Mouse (Mus musculus): ENCODE data around the gene Cltb. TPM values are rescaled to one million over a fixed set of nuclear protein-coding genes. Genes with fewer than 3 reads are reported as not detected.

The Cltb gene
- polyA plus RNA-seq, 1 experiment from 2014 or later, result 30.2 TPM

DNA sequence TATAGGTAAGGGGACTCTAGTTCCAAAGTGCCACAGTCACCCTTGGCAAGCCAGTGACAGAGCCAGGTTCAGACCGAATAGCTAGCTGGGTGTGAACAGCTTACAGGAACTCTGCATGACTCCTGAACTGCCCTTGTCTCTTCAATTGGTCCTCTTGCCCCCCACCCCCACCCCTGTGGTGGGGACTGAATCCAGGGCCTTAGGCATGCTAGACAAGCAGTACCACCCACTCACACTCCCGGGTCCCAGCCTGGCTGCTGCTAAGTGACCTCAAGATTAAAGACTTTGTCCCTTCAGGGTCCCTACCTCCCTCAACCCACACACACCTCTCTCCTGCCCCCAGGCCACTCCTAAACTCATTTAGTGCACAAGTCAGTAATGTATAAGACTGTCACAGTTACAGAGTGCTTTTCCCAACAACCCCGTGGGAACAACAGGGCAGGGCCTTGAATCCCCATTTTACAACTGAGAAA, 8.5 kb downstream of the Cltb start:
- no peak for TF ChIP-seq EP300 (IDR thresholded peaks at IDR 0.05; ENCODE audit: low read depth)
- TF ChIP-seq CTCF (IDR thresholded peaks at IDR 0.05; ENCODE audit: low read depth), result no peak
- Histone ChIP-seq H3K27me3 (ENCODE audit: insufficient read depth, low read length) (no peaks in the 10 kb centered on the region), H3K9me3 (ENCODE audit: low read length) (no peaks in the 10 kb centered on the region), H3K27ac (ENCODE audit: low read depth) (no peak overlapping the region), H3K9ac (replicated peaks) (no peak overlapping the region), H3K4me3 (ENCODE audit: low read depth, low read length) (no peak overlapping the region), H3K36me3 (replicated peaks; ENCODE audit: insufficient read depth, low read length) (peaks cover 14% of the 10 kb centered on the region; the same call in 1 of the 2 replicates), H3K4me2 (ENCODE audit: low read depth, low read length) (no peak overlapping the region), H3K4me1 (ENCODE audit: insufficient read depth) (no peaks in the 10 kb centered on the region)
- ATAC-seq, result no peak
- 68% methylated on average over 3 of the region's 3 CpGs for WGBS (ENCODE audit: insufficient replicate concordance)
- DNase-seq, result no peak

DNA sequence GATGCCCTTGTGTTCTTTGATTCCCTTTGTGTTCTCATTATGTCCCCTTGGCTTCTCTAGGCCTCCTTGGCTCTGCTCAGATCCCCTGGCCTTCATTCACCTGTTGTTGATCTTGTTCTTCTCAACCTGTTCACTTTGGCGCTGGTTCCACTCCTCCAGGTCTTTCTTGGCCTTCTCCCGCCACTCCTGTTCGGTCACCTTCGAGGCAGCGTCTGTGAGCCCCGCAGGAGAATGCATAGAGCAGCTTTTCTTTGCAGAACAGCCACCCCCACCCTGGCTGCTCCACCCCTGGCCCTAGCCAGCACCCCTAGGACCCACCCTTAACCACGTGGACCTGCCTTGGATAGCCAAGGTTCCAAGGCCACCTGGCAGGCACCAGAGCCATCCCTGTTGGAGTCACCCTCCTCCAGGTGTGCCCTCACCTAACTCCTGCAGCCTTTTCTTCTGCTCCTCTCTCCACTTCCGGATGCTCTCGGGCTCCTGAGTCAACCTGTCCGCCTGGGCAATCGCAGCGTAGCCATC, 12.5 kb downstream of the Cltb start:
- Histone ChIP-seq H3K27me3 (ENCODE audit: insufficient read depth, low read length) (no peaks in the 10 kb centered on the region), H3K9ac (replicated peaks) (no peak overlapping the region), H3K4me3 (ENCODE audit: low read depth, low read length) (no peak overlapping the region), H3K4me1 (ENCODE audit: insufficient read depth) (no peaks in the 10 kb centered on the region), H3K27ac (ENCODE audit: low read depth) (no peak overlapping the region), H3K9me3 (ENCODE audit: low read length) (no peaks in the 10 kb centered on the region), H3K36me3 (replicated peaks; ENCODE audit: insufficient read depth, low read length) (0 out of 2 replicates have a peak, but pooled peaks cover 9% of the 10 kb centered on the region), H3K4me2 (ENCODE audit: low read depth, low read length) (no peak overlapping the region)
- no peak for DNase-seq
- WGBS (ENCODE audit: insufficient replicate concordance), result 85% methylated on average over 12 of the region's 12 CpGs
- TF ChIP-seq CTCF (IDR thresholded peaks at IDR 0.05; ENCODE audit: low read depth), result no peak
- TF ChIP-seq EP300 (IDR thresholded peaks at IDR 0.05; ENCODE audit: low read depth), result no peak
- ATAC-seq, result no peak

DNA sequence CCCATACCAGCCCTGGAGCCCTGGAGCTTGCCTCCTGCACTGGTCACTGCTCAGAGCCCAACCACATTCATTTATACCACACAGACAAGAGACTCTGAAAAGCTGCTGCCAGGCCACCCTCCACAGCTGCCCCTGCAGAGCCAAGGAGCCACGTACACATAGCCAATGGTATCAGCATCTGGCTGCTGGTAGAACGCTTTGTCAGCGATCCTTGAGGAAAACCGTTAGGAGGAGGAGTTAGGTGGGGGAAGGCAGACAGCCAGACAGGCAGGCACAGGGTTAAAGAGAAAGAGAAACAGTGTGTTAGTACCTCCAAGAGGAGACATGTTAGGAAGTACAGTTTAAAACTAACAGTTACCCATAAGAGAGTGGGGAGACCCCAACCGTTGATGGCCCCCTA, 14.3 kb downstream of the Cltb start:
- H3K36me3 ChIP-seq (replicated peaks; ENCODE audit: insufficient read depth, low read length), result peaks cover 9% of the 10 kb centered on the region; the same call in 1 of the 2 replicates
- H3K4me2 ChIP-seq (ENCODE audit: low read depth, low read length), result no peak overlapping the region
- 71% methylated on average over 5 of the region's 5 CpGs for WGBS (ENCODE audit: insufficient replicate concordance)

DNA sequence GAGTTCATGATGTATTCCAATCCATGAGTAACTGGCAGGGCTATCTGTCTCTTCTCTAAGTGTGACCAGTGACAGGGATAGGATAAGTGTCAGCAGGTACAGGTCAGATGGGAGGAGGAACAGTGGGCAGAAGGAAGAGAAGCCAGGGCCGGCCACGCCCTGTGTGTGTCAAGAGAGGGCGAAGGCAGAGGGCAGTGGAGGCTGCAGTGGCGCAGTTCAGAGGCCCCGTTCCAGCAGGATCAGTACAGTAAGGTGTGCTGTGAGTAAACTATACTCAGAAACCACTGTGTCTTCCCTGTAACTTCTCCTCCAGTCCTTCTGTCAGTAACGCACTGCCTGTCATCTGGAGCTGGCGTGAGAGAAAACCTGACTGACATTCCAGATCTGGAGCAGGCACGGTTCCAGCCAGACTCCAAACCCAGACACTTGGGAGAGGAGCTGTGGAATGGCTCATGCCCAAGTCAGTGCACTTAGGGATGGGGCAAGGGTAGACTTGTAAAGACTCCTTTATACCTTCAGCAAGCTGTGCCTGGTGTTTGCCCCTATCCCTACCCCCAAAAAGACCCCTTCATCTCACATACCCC, 14.9 kb downstream of the Cltb start:
- peaks cover 9% of the 10 kb centered on the region; the same call in 1 of the 2 replicates for H3K36me3 ChIP-seq (replicated peaks; ENCODE audit: insufficient read depth, low read length)
- H3K9me3 ChIP-seq (ENCODE audit: low read length), result no peaks in the 10 kb centered on the region
- no peak overlapping the region for H3K4me3 ChIP-seq (ENCODE audit: low read depth, low read length)
- 80% methylated on average over 8 of the region's 8 CpGs for WGBS (ENCODE audit: insufficient replicate concordance)
- ATAC-seq, result no peak
- TF ChIP-seq CTCF (IDR thresholded peaks at IDR 0.05; ENCODE audit: low read depth) (no peak), EP300 (IDR thresholded peaks at IDR 0.05; ENCODE audit: low read depth) (no peak)
- no peaks in the 10 kb centered on the region for H3K27me3 ChIP-seq (ENCODE audit: insufficient read depth, low read length)
- peaks cover 4% of the 10 kb centered on the region for H3K4me1 ChIP-seq (ENCODE audit: insufficient read depth)
- no peak overlapping the region for H3K4me2 ChIP-seq (ENCODE audit: low read depth, low read length)
- no peak overlapping the region for H3K27ac ChIP-seq (ENCODE audit: low read depth)
- DNase-seq, result no peak
- no peak overlapping the region for H3K9ac ChIP-seq (replicated peaks)

More for the DNA sequence above, 14.3 kb downstream of the Cltb start:
- no peak overlapping the region for H3K9ac ChIP-seq (replicated peaks)
- TF ChIP-seq EP300 (IDR thresholded peaks at IDR 0.05; ENCODE audit: low read depth), result no peak
- no peak for TF ChIP-seq CTCF (IDR thresholded peaks at IDR 0.05; ENCODE audit: low read depth)
- no peak overlapping the region for H3K4me3 ChIP-seq (ENCODE audit: low read depth, low read length)
- no peaks in the 10 kb centered on the region for H3K4me1 ChIP-seq (ENCODE audit: insufficient read depth)
- ATAC-seq (no peak), DNase-seq (no peak)
- H3K9me3 ChIP-seq (ENCODE audit: low read length), result no peaks in the 10 kb centered on the region
- H3K27ac ChIP-seq (ENCODE audit: low read depth), result no peak overlapping the region
- H3K27me3 ChIP-seq (ENCODE audit: insufficient read depth, low read length), result no peaks in the 10 kb centered on the region

DNA sequence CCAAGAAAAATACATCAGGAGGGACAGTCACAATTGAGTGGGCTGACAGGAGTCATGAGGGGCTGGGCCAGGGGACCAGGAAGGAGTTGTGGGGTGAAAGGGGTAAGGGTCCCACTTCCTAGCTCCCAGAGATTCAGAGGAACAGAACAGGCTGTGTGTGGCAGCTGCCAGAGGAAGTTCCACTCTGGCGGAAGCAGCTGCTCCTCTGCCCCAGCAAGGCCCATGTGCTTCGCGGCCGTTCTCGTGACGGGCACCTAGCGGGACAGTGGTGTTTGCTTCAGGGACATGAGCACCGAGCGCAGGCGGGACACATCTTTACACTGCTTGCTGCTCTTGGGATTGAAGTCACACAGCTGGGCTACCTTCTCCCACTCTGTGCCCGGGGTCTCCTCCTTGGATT, 17.5 kb downstream of the Cltb start:
- TF ChIP-seq CTCF (IDR thresholded peaks at IDR 0.05; ENCODE audit: low read depth) (no peak), EP300 (IDR thresholded peaks at IDR 0.05; ENCODE audit: low read depth) (no peak)
- Histone ChIP-seq H3K9ac (replicated peaks) (no peak overlapping the region), H3K4me1 (ENCODE audit: insufficient read depth) (peaks cover 7% of the 10 kb centered on the region), H3K36me3 (replicated peaks; ENCODE audit: insufficient read depth, low read length) (peaks cover 8% of the 10 kb centered on the region; the same call in 1 of the 2 replicates), H3K27ac (ENCODE audit: low read depth) (no peak overlapping the region), H3K4me3 (ENCODE audit: low read depth, low read length) (no peak overlapping the region), H3K9me3 (ENCODE audit: low read length) (no peaks in the 10 kb centered on the region), H3K27me3 (ENCODE audit: insufficient read depth, low read length) (no peaks in the 10 kb centered on the region), H3K4me2 (ENCODE audit: low read depth, low read length) (no peak overlapping the region)
- no peak for DNase-seq
- ATAC-seq, result no peak
- 76% methylated on average over 11 of the region's 11 CpGs for WGBS (ENCODE audit: insufficient replicate concordance)

DNA sequence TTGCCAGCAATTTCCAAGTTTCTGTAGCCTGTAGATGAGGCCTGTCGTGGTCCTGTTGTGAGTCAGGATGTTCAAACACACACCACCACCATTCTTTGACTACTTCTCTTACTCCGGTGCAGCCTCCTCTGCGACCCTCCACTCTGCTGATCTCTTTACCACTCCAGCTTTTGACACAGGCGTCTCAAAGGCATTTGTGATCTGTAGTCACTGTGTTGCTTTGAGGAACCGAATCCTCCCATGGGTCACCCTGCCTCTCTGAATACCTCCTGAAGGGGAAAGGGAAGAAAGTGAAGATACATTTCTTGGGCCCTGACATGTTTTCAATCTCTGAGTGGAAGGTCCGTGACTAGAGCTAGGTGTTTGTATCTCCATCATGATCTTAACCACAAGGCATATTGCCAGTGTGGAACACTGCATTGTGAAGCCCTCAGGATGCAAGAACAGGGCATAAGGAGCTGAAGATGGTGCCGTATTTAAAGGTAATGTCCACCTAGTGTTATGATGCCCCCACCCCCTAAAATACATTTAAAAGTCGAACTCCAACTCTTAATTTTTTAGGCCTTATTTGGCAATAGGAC, 19.3 kb downstream of the Cltb start:
- TF ChIP-seq CTCF (IDR thresholded peaks at IDR 0.05; ENCODE audit: low read depth) (no peak), EP300 (IDR thresholded peaks at IDR 0.05; ENCODE audit: low read depth) (no peak)
- no peaks in the 10 kb centered on the region for H3K9me3 ChIP-seq (ENCODE audit: low read length)
- no peak overlapping the region for H3K4me2 ChIP-seq (ENCODE audit: low read depth, low read length)
- ATAC-seq (no peak), DNase-seq (no peak)
- peaks cover 7% of the 10 kb centered on the region for H3K4me1 ChIP-seq (ENCODE audit: insufficient read depth)
- H3K27me3 ChIP-seq (ENCODE audit: insufficient read depth, low read length), result no peaks in the 10 kb centered on the region
- H3K27ac ChIP-seq (ENCODE audit: low read depth), result no peak overlapping the region
- 82% methylated on average over 8 of the region's 8 CpGs for WGBS (ENCODE audit: insufficient replicate concordance)
- no peak overlapping the region for H3K9ac ChIP-seq (replicated peaks)
- peaks cover 5% of the 10 kb centered on the region; the same call in 1 of the 2 replicates for H3K36me3 ChIP-seq (replicated peaks; ENCODE audit: insufficient read depth, low read length)
- no peak overlapping the region for H3K4me3 ChIP-seq (ENCODE audit: low read depth, low read length)

Measured in liver, postnatal 0 days (tissue).